Mouse (Mus musculus) lung, embryonic 14.5 days (tissue): ENCODE results near the gene Gm10190. TPM values are rescaled to one million over a fixed set of nuclear protein-coding genes. Genes with fewer than 3 reads are reported as not detected.
"Not testable (repeated sequence)": the region's sequence is repeated elsewhere in the genome, so short reads cannot be mapped to it uniquely, and the experiment has no call there.

Source experiments
- ATAC-seq: fragments of 200-750 bp; cut with Nextera tagmentation; 2 replicates; pipeline ENCODE4 v1.8.0; 2017; ENCODE audit warnings: mild to moderate bottlenecking, moderate TSS enrichment, moderate library complexity; ENCODE audit not compliant: insufficient read depth
- DNase-seq: peaks from one replicate; pipeline ENCODE4 v3.0.0-alpha.2; 2015
- H3K27ac ChIP-seq: fragments of 300-500 bp; sonication (generic); 2 replicates; pipeline ENCODE4 v1.5.1; 2014; ENCODE audit warnings: low read depth, mild to moderate bottlenecking, moderate library complexity
- H3K27me3 ChIP-seq: fragments of 300-500 bp; sonication (generic); 2 replicates; pipeline ENCODE4 v1.6.1; 2014; ENCODE audit warnings: low read length, control low read depth; ENCODE audit not compliant: insufficient read depth
- H3K36me3 ChIP-seq: fragments of 300-500 bp; sonication (generic); 2 replicates; pipeline ENCODE4 v1.6.1; 2014; ENCODE audit warnings: control low read depth; ENCODE audit not compliant: insufficient read depth
- H3K4me1 ChIP-seq: fragments of 300-500 bp; sonication (generic); 2 replicates; pipeline ENCODE4 v1.6.1; 2014; ENCODE audit warnings: antibody characterized with exemption, control low read depth; ENCODE audit not compliant: insufficient read depth
- H3K4me2 ChIP-seq: fragments of 300-500 bp; sonication (generic); 2 replicates; pipeline ENCODE4 v1.6.1; 2014; ENCODE audit warnings: mild to moderate bottlenecking
- H3K4me3 ChIP-seq: fragments of 300-500 bp; sonication (generic); 2 replicates; pipeline ENCODE4 v1.5.1; 2014; ENCODE audit warnings: low read depth, low read length
- H3K9ac ChIP-seq: fragments of 300-500 bp; sonication (generic); 2 replicates; pipeline ENCODE4 v1.6.1; 2014
- H3K9me3 ChIP-seq: fragments of 300-500 bp; sonication (generic); 2 replicates; pipeline ENCODE4 v1.6.1; 2016; ENCODE audit warnings: low read depth, low read length, control low read depth
- CTCF ChIP-seq: IDR thresholded peaks from 2 replicates; pipeline ENCODE4 v1.5.1; 2016; ENCODE audit warnings: antibody characterized with exemption, low read depth
- WGBS: fragments of 180-500 bp; shearing (Covaris S2); extraction: QIAGEN DNeasy Blood & Tissue Kit; methylation state at CpG from one replicate; pipeline ENCODE4 v1.1.7; 2014; 5-methylcytosine and 5-hydroxymethylcytosine counted together
- polyA plus RNA-seq: library from polyadenylated mRNA; unstranded; fragments of >200 nt; fragmentation: Nextera tagmentation; extraction: Ambion mirVana; gene quantifications from 2 replicates; pipeline ENCODE4 v1.2.1, GENCODE M21; 2014

The Gm10190 gene
- polyA plus RNA-seq, 1 experiment from 2014 or later = 2.4 TPM

DNA sequence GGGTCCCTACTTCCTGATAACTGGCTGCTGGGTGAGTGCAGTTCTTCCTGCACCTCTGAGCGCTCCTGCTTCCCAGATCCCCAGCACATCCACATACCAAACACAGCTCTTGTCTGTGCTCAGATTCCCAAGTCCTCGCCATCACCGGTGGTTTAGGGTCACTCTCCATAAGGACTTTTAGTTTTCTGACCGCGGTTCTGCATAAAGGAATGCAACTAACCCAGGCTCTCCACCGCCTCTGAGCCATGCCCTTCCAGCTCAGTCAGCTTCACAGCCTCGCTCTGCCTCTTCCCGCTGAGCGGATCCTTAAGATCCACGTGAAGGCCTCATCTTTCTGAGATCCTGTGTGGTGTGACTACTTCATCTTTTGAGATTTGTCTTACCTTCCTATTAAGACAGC is 16.7 kb upstream of the Gm10190 start:
- WGBS = 54% methylated on average over 10 of the region's 10 CpGs
- Histone ChIP-seq H3K9ac (no peak overlapping the region), H3K4me2 (no peak overlapping the region), H3K36me3 (no peaks in the 10 kb centered on the region), H3K27ac (no peak overlapping the region), H3K9me3 (no peaks in the 10 kb centered on the region), H3K4me1 (no peaks in the 10 kb centered on the region), H3K27me3 (no peaks in the 10 kb centered on the region), H3K4me3 (no peak overlapping the region)
- ATAC-seq (no peak), DNase-seq (no peak)
- no peak for TF ChIP-seq CTCF

DNA sequence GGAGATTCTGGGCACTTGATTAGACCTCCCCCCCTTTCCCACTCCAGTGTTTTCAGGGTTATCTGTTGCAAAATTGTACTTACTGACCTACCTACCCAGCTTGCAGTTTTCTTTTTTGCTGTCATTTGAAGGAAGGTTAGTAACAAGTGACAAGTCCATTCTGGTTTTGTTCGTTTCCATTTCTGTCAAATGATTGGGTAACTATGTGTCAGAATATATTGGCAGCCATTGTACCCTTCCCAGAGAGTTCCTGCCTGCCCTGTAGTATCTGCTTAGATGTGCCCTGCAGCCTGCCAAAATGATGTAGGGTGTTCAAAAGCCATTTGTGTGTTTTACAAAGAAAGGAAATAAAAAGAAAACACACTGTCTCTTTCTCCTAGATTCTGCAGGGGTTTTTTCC is 12.3 kb upstream of the Gm10190 start:
- no peaks in the 10 kb centered on the region for H3K9me3 ChIP-seq
- TF ChIP-seq CTCF = no peak
- no peak for ATAC-seq
- H3K27me3 ChIP-seq = no peaks in the 10 kb centered on the region
- H3K9ac ChIP-seq = no peak overlapping the region
- H3K27ac ChIP-seq = no peak overlapping the region
- no peak overlapping the region for H3K4me3 ChIP-seq
- no peaks in the 10 kb centered on the region for H3K4me1 ChIP-seq
- DNase-seq = no peak
- H3K4me2 ChIP-seq = no peak overlapping the region
- 51% methylated on average over 1 of the region's 1 CpGs for WGBS
- no peaks in the 10 kb centered on the region for H3K36me3 ChIP-seq

DNA sequence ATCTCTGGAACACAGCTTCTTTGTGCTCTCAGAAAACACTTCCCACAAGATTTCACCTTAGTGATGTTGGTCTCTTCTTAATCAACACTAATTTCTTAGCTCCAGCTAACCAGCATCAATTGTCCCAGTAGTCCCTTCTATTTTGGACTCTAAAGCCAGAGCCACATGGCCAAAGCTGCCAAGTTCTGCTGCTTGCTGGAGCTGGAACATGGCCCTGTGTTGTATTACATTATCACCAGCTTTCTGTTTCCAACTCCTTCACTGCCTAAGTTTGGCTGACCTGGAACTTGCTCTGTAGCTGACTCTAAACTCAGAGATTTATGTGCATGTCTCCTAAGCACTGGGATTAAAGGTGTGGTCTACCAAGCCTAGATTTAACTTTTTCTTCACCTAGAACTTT is 5.0 kb upstream of the Gm10190 start:
- not testable (repeated sequence) for H3K36me3 ChIP-seq, DNase-seq, H3K27me3 ChIP-seq

DNA sequence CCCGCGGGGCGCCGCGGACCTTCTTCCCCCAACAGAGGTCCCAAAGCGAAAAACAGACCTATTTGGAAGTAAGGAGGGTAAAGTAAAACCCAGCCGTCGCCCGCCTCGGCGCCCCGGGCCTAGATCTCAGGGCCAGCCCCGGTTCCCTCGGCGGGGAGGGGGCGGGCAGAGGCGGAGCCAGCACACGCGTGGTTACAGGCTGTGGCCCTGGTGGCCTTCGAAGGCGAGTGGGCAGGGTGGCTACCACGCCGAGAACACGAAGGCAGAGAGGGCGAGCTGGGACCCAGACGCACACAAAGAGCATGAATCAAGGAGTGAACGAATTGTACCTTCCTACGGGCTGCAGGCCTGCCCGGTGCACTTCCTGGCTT is 370 bp upstream of the Gm10190 start:
- Histone ChIP-seq H3K36me3 (no peaks in the 10 kb centered on the region), H3K4me2 (peak overlapping the region; percentile 83), H3K4me1 (peaks cover 5% of the 10 kb centered on the region; the same call in 1 of the 2 replicates), H3K27ac (no peak overlapping the region), H3K9ac (peak overlapping the region; percentile 71), H3K27me3 (no peaks in the 10 kb centered on the region), H3K9me3 (no peaks in the 10 kb centered on the region), H3K4me3 (peak overlapping the region; percentile 44)
- WGBS = 19% methylated on average over 29 of the region's 29 CpGs
- DNase-seq = no peak
- TF ChIP-seq CTCF = no peak
- ATAC-seq = peak; percentile 81

More for the DNA sequence above, 5.0 kb upstream of the Gm10190 start:
- not testable (repeated sequence) for H3K9me3 ChIP-seq, H3K4me3 ChIP-seq, H3K4me1 ChIP-seq, H3K27ac ChIP-seq, H3K4me2 ChIP-seq, H3K9ac ChIP-seq, ATAC-seq

DNA sequence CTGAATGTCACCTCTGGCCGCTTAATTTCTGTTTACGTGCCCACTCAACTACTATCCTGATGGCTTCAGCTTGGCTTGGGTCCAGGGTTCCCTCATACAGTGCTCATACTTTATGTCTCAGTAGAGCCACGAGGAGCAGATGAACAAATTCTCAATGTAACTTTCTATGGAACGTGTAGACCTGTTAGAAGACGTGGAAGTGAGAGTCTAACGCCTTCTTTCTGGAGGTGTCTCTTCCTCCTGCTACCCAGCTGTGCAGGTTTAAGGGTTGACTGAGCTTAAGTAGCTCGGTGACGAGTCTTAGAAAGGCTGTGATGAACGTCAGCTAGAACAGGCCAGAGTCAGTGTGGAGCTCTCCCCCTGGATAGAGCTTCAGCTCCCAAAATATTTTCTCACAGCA is 4.7 kb downstream of the Gm10190 start:
- no peaks in the 10 kb centered on the region for H3K27me3 ChIP-seq
- no peak overlapping the region for H3K9ac ChIP-seq
- WGBS = 73% methylated on average over 9 of the region's 9 CpGs
- H3K27ac ChIP-seq = no peak overlapping the region
- no peak for TF ChIP-seq CTCF
- no peak overlapping the region for H3K4me2 ChIP-seq
- H3K4me1 ChIP-seq = peaks cover 5% of the 10 kb centered on the region; the same call in 1 of the 2 replicates
- DNase-seq (no peak), ATAC-seq (no peak)
- no peaks in the 10 kb centered on the region for H3K9me3 ChIP-seq
- no peaks in the 10 kb centered on the region for H3K36me3 ChIP-seq
- H3K4me3 ChIP-seq = no peak overlapping the region

DNA sequence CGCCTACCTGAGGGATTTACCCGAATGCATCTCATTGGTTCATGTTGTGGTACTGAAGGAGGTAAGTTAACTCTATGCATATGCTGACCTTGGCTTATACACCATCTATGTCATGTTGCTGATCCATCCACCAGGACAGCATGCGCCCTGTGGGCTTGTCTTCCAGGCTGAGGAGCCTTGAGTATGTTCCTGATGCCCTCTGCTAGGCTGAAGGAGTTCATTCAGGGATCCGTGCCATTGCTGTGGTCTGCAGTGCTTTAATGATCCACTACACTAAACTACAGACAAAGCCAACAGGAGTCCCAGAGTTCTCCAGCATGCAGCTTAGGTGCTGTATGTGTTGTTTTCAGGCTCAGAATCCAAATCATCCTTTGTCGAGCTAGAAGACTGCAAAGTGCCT is 6.1 kb downstream of the Gm10190 start:
- no peak for TF ChIP-seq CTCF
- Histone ChIP-seq H3K9me3 (no peaks in the 10 kb centered on the region), H3K4me3 (no peak overlapping the region), H3K36me3 (no peaks in the 10 kb centered on the region), H3K4me2 (no peak overlapping the region), H3K4me1 (no peaks in the 10 kb centered on the region), H3K27ac (no peak overlapping the region), H3K27me3 (no peaks in the 10 kb centered on the region), H3K9ac (no peak overlapping the region)
- no peak for ATAC-seq
- WGBS = 79% methylated on average over 5 of the region's 5 CpGs
- DNase-seq = no peak

DNA sequence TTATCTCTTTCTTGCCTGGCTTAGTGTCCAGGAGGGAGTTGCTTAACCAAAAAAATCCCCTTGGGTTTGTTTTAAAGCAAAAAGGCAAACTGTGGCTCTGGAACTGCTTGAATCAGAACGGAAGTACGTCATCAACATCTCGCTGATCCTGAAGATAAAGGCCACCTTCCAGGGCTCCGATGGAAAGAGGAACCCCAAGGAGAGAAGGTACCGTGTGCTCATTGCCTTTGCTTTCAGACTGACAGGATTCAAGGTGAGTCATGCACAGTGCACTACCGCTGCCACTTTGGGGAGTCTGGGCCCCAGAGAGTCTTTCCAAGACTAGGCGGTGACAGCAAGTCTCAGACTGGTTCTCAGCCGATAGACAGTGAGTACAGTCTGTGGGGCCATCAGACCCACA is 13.1 kb downstream of the Gm10190 start:
- no peak overlapping the region for H3K4me2 ChIP-seq
- no peak for ATAC-seq
- H3K27ac ChIP-seq = no peak overlapping the region
- H3K4me3 ChIP-seq = no peak overlapping the region
- H3K9ac ChIP-seq = no peak overlapping the region
- TF ChIP-seq CTCF = no peak
- no peaks in the 10 kb centered on the region for H3K4me1 ChIP-seq
- no peaks in the 10 kb centered on the region for H3K27me3 ChIP-seq
- DNase-seq = no peak
- WGBS = 85% methylated on average over 8 of the region's 8 CpGs
- no peaks in the 10 kb centered on the region for H3K9me3 ChIP-seq
- no peaks in the 10 kb centered on the region for H3K36me3 ChIP-seq

DNA sequence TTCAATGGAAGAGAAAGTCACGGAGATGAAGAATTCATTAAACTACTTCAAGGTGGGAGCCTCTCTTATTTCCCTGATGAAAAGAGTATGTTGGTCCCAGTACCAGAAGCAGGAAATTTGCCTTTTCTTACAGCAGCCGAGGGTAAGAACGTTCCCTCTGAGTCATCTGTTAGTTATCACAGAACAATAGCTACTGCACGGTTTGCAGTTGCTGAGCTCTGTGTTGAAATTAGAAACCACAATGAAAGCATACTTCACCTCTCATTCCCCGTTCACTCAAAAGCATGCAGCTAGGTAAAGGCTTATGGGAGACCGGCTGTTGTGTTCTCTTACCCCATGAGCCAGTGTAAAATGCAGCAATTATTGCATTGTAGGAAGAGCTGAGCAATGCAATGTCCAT is 26.1 kb downstream of the Gm10190 start:
- H3K27ac ChIP-seq = no peak overlapping the region
- no peaks in the 10 kb centered on the region for H3K27me3 ChIP-seq
- ATAC-seq (no peak), DNase-seq (no peak)
- H3K4me1 ChIP-seq = no peaks in the 10 kb centered on the region
- H3K4me3 ChIP-seq = no peak overlapping the region
- no peaks in the 10 kb centered on the region for H3K9me3 ChIP-seq
- H3K4me2 ChIP-seq = no peak overlapping the region
- H3K9ac ChIP-seq = no peak overlapping the region
- no peak for TF ChIP-seq CTCF
- whole genome bisulfite sequencing = 43% methylated on average over 6 of the region's 6 CpGs
- no peaks in the 10 kb centered on the region for H3K36me3 ChIP-seq
